8 mouse cellular contexts compared by ENCODE assay signal in the genomic region with DNA sequence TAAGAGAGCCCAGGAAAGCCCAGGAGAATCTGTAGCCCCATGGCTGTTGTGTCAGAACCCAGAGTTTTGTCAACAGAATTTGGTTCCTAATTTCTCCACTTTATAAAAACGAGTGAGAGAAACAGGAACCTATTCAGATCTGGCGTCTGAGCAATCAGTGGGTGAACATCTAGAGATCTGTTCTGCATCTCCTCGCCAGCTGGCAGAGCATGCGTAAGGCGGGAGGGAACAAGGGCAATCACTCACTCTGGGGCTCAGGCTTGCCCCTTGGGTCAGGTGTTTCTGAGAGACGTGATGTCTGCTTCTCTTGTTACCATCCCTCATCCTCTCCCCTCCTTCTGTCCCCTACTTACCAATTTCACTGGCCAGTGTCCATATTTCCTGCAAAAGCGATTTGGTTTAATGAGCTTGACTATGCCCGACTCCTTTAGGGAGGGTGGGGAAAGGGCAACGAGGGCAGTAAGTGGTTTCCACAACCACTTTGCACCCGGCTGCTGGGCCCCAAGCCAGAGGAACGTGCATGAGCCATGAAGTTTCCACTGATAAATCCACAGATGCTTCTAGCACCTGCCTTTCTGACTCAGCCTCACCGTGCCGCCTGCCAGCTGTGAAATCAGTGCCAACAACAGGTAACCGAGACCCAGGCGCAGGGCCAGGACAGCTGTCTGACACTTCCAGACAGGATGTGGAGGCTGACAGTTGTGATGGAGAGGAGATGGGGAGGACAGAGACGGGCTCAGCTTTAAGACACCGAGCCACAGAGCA. TPM values are rescaled to one million over a fixed set of nuclear protein-coding genes. Genes with fewer than 3 reads are reported as not detected.
DNase-seq lines count a peak whose midpoint lies in the region; ATAC-seq lines count a peak whose summit lies in the region.

No protein-coding gene starts in this region.

- intact Hi-C loops in gastrocnemius, postnatal 14 days (cut with DNase I; ENCODE audit: low total_unique reads): no loop called here

- ATAC-seq in megakaryocyte-erythroid progenitor cell, adult 5-6 weeks (replicated peaks; ENCODE audit: low FRiP score, low TSS enrichment, poor library complexity, severe bottlenecking): peak; percentile 45; the same call in 1 of the 2 replicates

- peak; percentile 62 for DNase-seq in right cerebral cortex, adult 18-20 months
- DNase-seq in right cerebral cortex, postnatal 14 days: no peak
- DNase-seq in gastrocnemius, postnatal 14 days: peak; percentile 72
- peak; percentile 40 to 63 for DNase-seq in layer of hippocampus, adult 18-20 months (ENCODE audit: low spot score in 2 of 2)
- DNase-seq in cerebellum, postnatal 36 days: no peak
- DNase-seq in cerebellum, adult 11 months: no peak
- no peak for DNase-seq in retina, embryonic 14.5 days (ENCODE audit: low spot score)

RNA-seq across cellular contexts. Expression of a gene that starts 5.5 kb away (rescaled TPM):
- 1 to 10 TPM; 3.8 to 5.1 TPM for total RNA-seq in gastrocnemius, postnatal 14 days (2021)
- total RNA-seq in layer of hippocampus, adult 18-20 months (2021): 10 to 100 TPM; 61.4 to 65.5 TPM
- not detected in 2 replicates for total RNA-seq in megakaryocyte-erythroid progenitor cell, adult 5-6 weeks (2014; fragmentation: Nextera tagmentation)
- total RNA-seq in megakaryocyte-erythroid progenitor cell, adult 5-6 weeks (2017): not detected in 2 replicates

RNA-seq across cellular contexts. Expression of a gene that starts 26.2 kb away (rescaled TPM):
- total RNA-seq in gastrocnemius, postnatal 14 days (2021): 1 to 10 TPM; 2.5 to 3.9 TPM
- total RNA-seq in layer of hippocampus, adult 18-20 months (2021): under 1 TPM; 0.18 to 0.74 TPM
- total RNA-seq in megakaryocyte-erythroid progenitor cell, adult 5-6 weeks (2014; fragmentation: Nextera tagmentation): 0.76 TPM in 1 of 2 replicates, not detected in the other
- total RNA-seq in megakaryocyte-erythroid progenitor cell, adult 5-6 weeks (2017): not detected in 2 replicates

RNA-seq across cellular contexts. Expression of a gene that starts 49.2 kb away (rescaled TPM):
- under 1 TPM; 0.78 to 0.90 TPM for total RNA-seq in gastrocnemius, postnatal 14 days (2021)
- total RNA-seq in layer of hippocampus, adult 18-20 months (2021): under 1 TPM; 0.36 to 0.47 TPM
- total RNA-seq in megakaryocyte-erythroid progenitor cell, adult 5-6 weeks (2014; fragmentation: Nextera tagmentation): 0.22 and 0.48 TPM in 2 replicates
- total RNA-seq in megakaryocyte-erythroid progenitor cell, adult 5-6 weeks (2017): not detected in 2 replicates

Comparison
In these comparisons a context has a peak if more than half of its experiments do, and no peak if none do; other contexts are left out.
1. DNase-seq: peak in right cerebral cortex, adult 18-20 months (single experiment), gastrocnemius, postnatal 14 days (single experiment) and layer of hippocampus, adult 18-20 months (2 of 2); none in right cerebral cortex, postnatal 14 days (single experiment), cerebellum, postnatal 36 days (0 of 2), cerebellum, adult 11 months (single experiment) and retina, embryonic 14.5 days (single experiment).
2. RNA of a gene that starts 5.5 kb away (total RNA-seq): 61.4 to 65.5 TPM in layer of hippocampus, adult 18-20 months; 3.8 to 5.1 TPM in gastrocnemius, postnatal 14 days and not detected in megakaryocyte-erythroid progenitor cell, adult 5-6 weeks; every median in the first group is over 10 times any median in the second.